Comparison of ENCODE assay signal across 8 mouse cellular contexts in genomic region chr8:4216791-4217621, GRCm38 (mm10). TPM values are rescaled to one million over a fixed set of nuclear protein-coding genes. Genes with fewer than 3 reads are reported as not detected.
DNase-seq lines count a peak whose midpoint lies in the region; ATAC-seq and TF ChIP-seq lines count a peak whose summit lies in the region.

Prr36 (minus strand) TSS chr8:4217459.

- H3K9ac ChIP-seq in embryonic facial prominence, embryonic 12.5 days, result peak within 1 kb of the TSS; percentile 47
- H3K9ac ChIP-seq in intestine, postnatal 0 days (ENCODE audit: low read depth, low read length), result peak within 1 kb of the TSS; percentile 22; the same call in 1 of the 2 replicates
- no peak within 1 kb of the TSS for H3K9ac ChIP-seq in lung, postnatal 0 days (replicated peaks; ENCODE audit: low read depth)

- peak within 1 kb of the TSS; percentile 82 for H3K4me2 ChIP-seq in embryonic facial prominence, embryonic 12.5 days (replicated peaks)
- peak within 1 kb of the TSS; percentile 72 for H3K4me2 ChIP-seq in intestine, postnatal 0 days (replicated peaks; ENCODE audit: low read depth)
- H3K4me2 ChIP-seq in lung, postnatal 0 days (replicated peaks; ENCODE audit: low read depth, low read length), result peak within 1 kb of the TSS; percentile 64

- DNase-seq in kidney, adult 2 months, result no peak
- DNase-seq in kidney, adult 8-10 months, result no peak
- DNase-seq in adrenal gland, postnatal 25 days, result peak; percentile 50
- peak; percentile 62 for DNase-seq in lung, postnatal 0 days (ENCODE audit: low spot score)
- peak; percentile 5 for DNase-seq in splenic B cell, adult 2 months (ENCODE audit: low read depth, low spot score)
- no peak for DNase-seq in urinary bladder, postnatal 36 days (ENCODE audit: low spot score in 2 of 2)

- H3K27ac ChIP-seq in kidney, adult 2 months (ENCODE audit: insufficient read depth, low read depth, low read length), result no peak within 1 kb of the TSS
- no peak within 1 kb of the TSS for H3K27ac ChIP-seq in embryonic facial prominence, embryonic 12.5 days
- H3K27ac ChIP-seq in intestine, postnatal 0 days (ENCODE audit: low read depth, low read length), result no peak within 1 kb of the TSS
- H3K27ac ChIP-seq in lung, postnatal 0 days (ENCODE audit: low read length), result no peak within 1 kb of the TSS

- H3K9me3 ChIP-seq in embryonic facial prominence, embryonic 12.5 days, result no peaks in the 10 kb centered on the region
- H3K9me3 ChIP-seq in intestine, postnatal 0 days (ENCODE audit: control insufficient read depth), result no peaks in the 10 kb centered on the region
- H3K9me3 ChIP-seq in lung, postnatal 0 days (ENCODE audit: low read length), result no peaks in the 10 kb centered on the region

- TF ChIP-seq POLR2A in kidney, adult 2 months (IDR thresholded peaks at IDR 0.05; ENCODE audit: low read depth, low read length), result no peak

- peak within 1 kb of the TSS; percentile 32; the same call in 1 of the 2 replicates for H3K4me3 ChIP-seq in kidney, adult 2 months (ENCODE audit: insufficient read depth, low read depth, low read length)
- peak within 1 kb of the TSS; percentile 48 for H3K4me3 ChIP-seq in embryonic facial prominence, embryonic 12.5 days
- H3K4me3 ChIP-seq in intestine, postnatal 0 days (ENCODE audit: low read depth, low read length), result peak within 1 kb of the TSS; percentile 46
- peak within 1 kb of the TSS; percentile 36 for H3K4me3 ChIP-seq in lung, postnatal 0 days (ENCODE audit: low read depth, low read length)

- TF ChIP-seq CTCF in kidney, adult 2 months (conservative IDR thresholded peaks at IDR 0.05; ENCODE audit: insufficient read depth, insufficient read length, low read depth, low read length), result no peak
- TF ChIP-seq CTCF in intestine, postnatal 0 days (IDR thresholded peaks at IDR 0.05; ENCODE audit: low read depth), result no peak
- TF ChIP-seq CTCF in lung, postnatal 0 days (IDR thresholded peaks at IDR 0.05), result no peak

- TF ChIP-seq EP300 in lung, postnatal 0 days (IDR thresholded peaks at IDR 0.05), result no peak

- H3K27me3 ChIP-seq in kidney, adult 2 months (replicated peaks; ENCODE audit: control insufficient read depth, insufficient read depth, low read length), result peaks cover 4% of the 10 kb centered on the region
- H3K27me3 ChIP-seq in embryonic facial prominence, embryonic 12.5 days, result peaks cover 58% of the 10 kb centered on the region
- H3K27me3 ChIP-seq in intestine, postnatal 0 days (replicated peaks; ENCODE audit: control insufficient read depth, insufficient read depth, low read length), result peaks cover 21% of the 10 kb centered on the region
- H3K27me3 ChIP-seq in lung, postnatal 0 days (replicated peaks; ENCODE audit: insufficient read depth, low read length), result 0 out of 2 replicates have a peak, but pooled peaks cover 4% of the 10 kb centered on the region
- H3K27me3 ChIP-seq in splenic B cell, adult 2 months (ENCODE audit: control insufficient read depth, insufficient read depth, low read length, poor library complexity, severe bottlenecking), result no peaks in the 10 kb centered on the region

- 4% methylated on average over 44 of the region's 44 CpGs for WGBS in kidney, adult 2 months
- WGBS in embryonic facial prominence, embryonic 12.5 days, result 2% methylated on average over 44 of the region's 44 CpGs
- WGBS in intestine, postnatal 0 days, result 2% methylated on average over 44 of the region's 44 CpGs
- WGBS in lung, postnatal 0 days, result 1% methylated on average over 43 of the region's 44 CpGs

- no peaks in the 10 kb centered on the region for H3K36me3 ChIP-seq in kidney, adult 2 months (ENCODE audit: control insufficient read depth, insufficient read depth, low read length)
- no peaks in the 10 kb centered on the region for H3K36me3 ChIP-seq in embryonic facial prominence, embryonic 12.5 days
- H3K36me3 ChIP-seq in intestine, postnatal 0 days (ENCODE audit: control insufficient read depth, insufficient read depth), result no peaks in the 10 kb centered on the region
- H3K36me3 ChIP-seq in lung, postnatal 0 days (ENCODE audit: insufficient read depth, low read length), result no peaks in the 10 kb centered on the region
- H3K36me3 ChIP-seq in splenic B cell, adult 2 months (ENCODE audit: control insufficient read depth, insufficient read depth, low read length, poor library complexity, severe bottlenecking), result no peaks in the 10 kb centered on the region

- ATAC-seq in embryonic facial prominence, embryonic 12.5 days (ENCODE audit: insufficient number of reproducible peaks, insufficient read depth, low FRiP score, low TSS enrichment), result peak; percentile 76
- no peak for ATAC-seq in intestine, postnatal 0 days
- ATAC-seq in lung, postnatal 0 days, result no peak

- peaks cover 4% of the 10 kb centered on the region; the same call in 1 of the 2 replicates for H3K4me1 ChIP-seq in kidney, adult 2 months (ENCODE audit: control insufficient read depth, insufficient read depth, low read length)
- peaks cover 22% of the 10 kb centered on the region for H3K4me1 ChIP-seq in embryonic facial prominence, embryonic 12.5 days
- peaks cover 16% of the 10 kb centered on the region for H3K4me1 ChIP-seq in intestine, postnatal 0 days (replicated peaks; ENCODE audit: control insufficient read depth, insufficient read depth, low read length)
- H3K4me1 ChIP-seq in lung, postnatal 0 days (ENCODE audit: insufficient read depth, low read depth, low read length), result peaks cover 12% of the 10 kb centered on the region; the same call in 1 of the 2 replicates

RNA-seq across cellular contexts. Expression of gene Prr36, which starts in this region (rescaled TPM):
- polyA plus RNA-seq in kidney, adult 2 months (2012; rRNA removed), result 0.05 and 0.17 TPM in 2 replicates
- 4.7 and 5.2 TPM in 2 replicates for total RNA-seq in adrenal gland, postnatal 25 days (2021)
- 5.5 and 6.1 TPM in 2 replicates for polyA plus RNA-seq in embryonic facial prominence, embryonic 12.5 days (2016; fragmentation: Nextera tagmentation; extraction: Ambion mirVana)
- polyA plus RNA-seq in intestine, postnatal 0 days (2015; fragmentation: Nextera tagmentation; extraction: Ambion mirVana), result 0.99 and 1.1 TPM in 2 replicates
- polyA plus RNA-seq in lung, postnatal 0 days (2015; fragmentation: Nextera tagmentation; extraction: Ambion mirVana), result 0.89 and 0.99 TPM in 2 replicates

Comparison
In these comparisons a context has a peak if more than half of its experiments do, and no peak if none do; other contexts are left out.
1. Peak in DNase-seq, H3K4me3 ChIP-seq and H3K4me2 ChIP-seq in lung, postnatal 0 days; RNA of the gene not detected or under 1 TPM.
2. DNase-seq: peak in adrenal gland, postnatal 25 days (single experiment) and splenic B cell, adult 2 months (single experiment); none in kidney, adult 2 months (single experiment), kidney, adult 8-10 months (0 of 2) and urinary bladder, postnatal 36 days (0 of 2).
3. Peak in every context shown above with its lines, with median percentiles within 50 percentile points of each other: H3K4me3 ChIP-seq and H3K4me2 ChIP-seq.